In the genomic region with DNA sequence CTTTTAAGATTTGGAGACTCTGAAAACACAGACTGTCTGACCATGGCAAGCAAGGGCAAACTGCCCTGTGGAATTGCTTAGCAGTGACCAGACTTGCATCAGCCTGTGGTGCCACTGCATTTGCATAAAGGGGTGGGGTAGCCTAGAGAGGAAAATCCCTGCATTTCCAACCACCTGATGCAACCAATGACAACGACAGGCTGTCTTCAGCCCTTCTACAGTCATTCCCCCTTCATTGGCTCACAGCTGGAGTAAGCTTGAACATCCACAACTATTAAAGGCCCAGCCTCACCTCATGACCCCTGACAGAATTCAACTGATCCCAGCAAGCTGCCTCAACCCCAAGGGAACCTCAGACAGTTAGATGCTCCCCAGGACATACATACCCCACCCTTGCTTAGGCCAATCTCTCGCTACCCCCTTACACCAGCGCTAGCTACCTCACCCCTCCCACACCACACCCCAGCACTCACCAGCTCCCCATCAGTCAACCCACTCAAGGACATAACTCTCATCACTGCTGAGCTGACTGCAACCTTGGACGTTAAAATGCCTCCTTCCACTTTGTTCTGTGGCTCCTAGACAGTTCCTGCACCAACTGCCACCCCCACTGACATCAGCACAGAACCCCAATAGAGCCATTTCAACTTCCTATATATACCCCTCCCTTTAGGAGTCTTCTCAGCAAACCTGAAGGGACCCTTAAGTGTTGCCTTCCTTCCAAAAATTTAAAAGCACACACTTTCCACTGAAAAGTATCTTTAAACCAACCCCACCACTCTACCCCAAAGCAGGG, we compare ENCODE assay signal across 8 mouse cellular contexts. TPM values are rescaled to one million over a fixed set of nuclear protein-coding genes. Genes with fewer than 3 reads are reported as not detected.
A peak's percentile ranks its signal among the peaks of the same experiment; 100 is the strongest.
DNase-seq lines count a peak whose midpoint lies in the region; ATAC-seq and TF ChIP-seq lines count a peak whose summit lies in the region.

No protein-coding gene starts in this region.

- H3K36me3 ChIP-seq in thymus, adult 2 months (ENCODE audit: control insufficient read depth, insufficient read depth, low read length) = peaks cover 37% of the 10 kb centered on the region
- H3K36me3 ChIP-seq in embryonic facial prominence, embryonic 11.5 days (replicated peaks; ENCODE audit: control insufficient read depth, insufficient read depth, low read depth, low read length) = peaks cover 16% of the 10 kb centered on the region

- no peak overlapping the region for H3K27ac ChIP-seq in thymus, adult 2 months (ENCODE audit: control insufficient read depth, insufficient read depth, low read length)
- no peak overlapping the region for H3K27ac ChIP-seq in embryonic facial prominence, embryonic 11.5 days (replicated peaks; ENCODE audit: low read depth, low read length)

- DNase-seq in thymus, adult 2 months = no peak
- no peak for DNase-seq in thymus, postnatal 36 days
- no peak for DNase-seq in embryonic facial prominence, embryonic 11.5 days (ENCODE audit: low spot score)
- peak; percentile 60 for DNase-seq in lung, postnatal 36 days
- no peak for DNase-seq in T-cell, adult 2 months (ENCODE audit: low spot score)
- no peak for DNase-seq in right cerebral cortex, postnatal 36 days (ENCODE audit: low spot score in 2 of 2)
- no peak for DNase-seq in thymus, postnatal 10 days (ENCODE audit: low spot score in 2 of 2)

- peak overlapping the region; percentile 94 for H3K4me2 ChIP-seq in embryonic facial prominence, embryonic 11.5 days (ENCODE audit: low read depth, low read length)

- ATAC-seq in embryonic facial prominence, embryonic 11.5 days (replicated peaks; ENCODE audit: insufficient number of reproducible peaks, low FRiP score, low TSS enrichment, low read depth) = no peak
- peak; percentile 27 for ATAC-seq in inflammation-experienced regulatory T-cells, adult 6 months

- peak overlapping the region; percentile 52 for H3K9ac ChIP-seq in embryonic facial prominence, embryonic 11.5 days (replicated peaks; ENCODE audit: low read length)

- H3K27me3 ChIP-seq in thymus, adult 2 months (ENCODE audit: control insufficient read depth, insufficient read depth, low read length) = no peaks in the 10 kb centered on the region
- H3K27me3 ChIP-seq in embryonic facial prominence, embryonic 11.5 days (ENCODE audit: control insufficient read depth, insufficient read depth, low read length) = no peaks in the 10 kb centered on the region

- TF ChIP-seq CTCF in thymus, adult 2 months (IDR thresholded peaks at IDR 0.05; ENCODE audit: borderline replicate concordance, control insufficient read depth, extremely low read depth, insufficient read depth, low read length, poor library complexity) = no peak

- WGBS in thymus, adult 2 months = 55% methylated on average over 4 of the region's 4 CpGs
- WGBS in embryonic facial prominence, embryonic 11.5 days = 37% methylated on average over 4 of the region's 4 CpGs

- H3K4me1 ChIP-seq in thymus, adult 2 months (replicated peaks; ENCODE audit: control insufficient read depth, insufficient read depth, low read length) = peaks cover 17% of the 10 kb centered on the region
- H3K4me1 ChIP-seq in embryonic facial prominence, embryonic 11.5 days (ENCODE audit: control insufficient read depth, insufficient read depth, low read length) = peaks cover 23% of the 10 kb centered on the region

- H3K4me3 ChIP-seq in thymus, adult 2 months (ENCODE audit: control insufficient read depth, insufficient read depth, low read length) = peak overlapping the region; percentile 43
- H3K4me3 ChIP-seq in embryonic facial prominence, embryonic 11.5 days (ENCODE audit: low read depth, low read length) = peak overlapping the region; percentile 46

- H3K9me3 ChIP-seq in embryonic facial prominence, embryonic 11.5 days (replicated peaks; ENCODE audit: control insufficient read depth, low read length) = no peaks in the 10 kb centered on the region

- TF ChIP-seq POLR2A in thymus, adult 2 months (IDR thresholded peaks at IDR 0.05; ENCODE audit: control insufficient read depth, extremely low read depth, insufficient read depth, low read length, poor library complexity) = no peak

RNA-seq across cellular contexts. Expression of a gene that starts 6.9 kb away (rescaled TPM):
- 136 and 170 TPM in 2 replicates for polyA plus RNA-seq in thymus, adult 2 months (2012; rRNA removed)
- polyA plus RNA-seq in embryonic facial prominence, embryonic 11.5 days (2014; fragmentation: Nextera tagmentation; extraction: Ambion mirVana) = 30.3 and 32.5 TPM in 2 replicates
- polyA plus RNA-seq in inflammation-experienced regulatory T-cells, adult 6 months (2017; shearing (Covaris generic)) = 10 to 100 TPM; 17.8 to 21.4 (median 20.7) TPM

RNA-seq across cellular contexts. Expression of a gene that starts 26.8 kb away (rescaled TPM):
- 24.5 and 25.3 TPM in 2 replicates for polyA plus RNA-seq in thymus, adult 2 months (2012; rRNA removed)
- 61.1 and 61.2 TPM in 2 replicates for polyA plus RNA-seq in embryonic facial prominence, embryonic 11.5 days (2014; fragmentation: Nextera tagmentation; extraction: Ambion mirVana)
- polyA plus RNA-seq in inflammation-experienced regulatory T-cells, adult 6 months (2017; shearing (Covaris generic)) = not detected

RNA-seq across cellular contexts. Expression of a gene that starts 33.9 kb away (rescaled TPM):
- 52.3 and 61.2 TPM in 2 replicates for polyA plus RNA-seq in thymus, adult 2 months (2012; rRNA removed)
- polyA plus RNA-seq in embryonic facial prominence, embryonic 11.5 days (2014; fragmentation: Nextera tagmentation; extraction: Ambion mirVana) = 160 and 179 TPM in 2 replicates
- polyA plus RNA-seq in inflammation-experienced regulatory T-cells, adult 6 months (2017; shearing (Covaris generic)) = 10 to 100 TPM; 52.0 to 73.0 (median 54.7) TPM

RNA-seq across cellular contexts. Expression of a gene that starts 45.5 kb away (rescaled TPM):
- 25.0 and 26.2 TPM in 2 replicates for polyA plus RNA-seq in thymus, adult 2 months (2012; rRNA removed)
- 9.8 and 10.4 TPM in 2 replicates for polyA plus RNA-seq in embryonic facial prominence, embryonic 11.5 days (2014; fragmentation: Nextera tagmentation; extraction: Ambion mirVana)
- polyA plus RNA-seq in inflammation-experienced regulatory T-cells, adult 6 months (2017; shearing (Covaris generic)) = 10 to 100 TPM; 21.7 to 24.6 (median 23.0) TPM

Comparison
In these comparisons a context has a peak if more than half of its experiments do, and no peak if none do; other contexts are left out.
1. RNA of a gene that starts 26.8 kb away (polyA plus RNA-seq): 61.1 to 61.2 TPM in embryonic facial prominence, embryonic 11.5 days and 24.5 to 25.3 TPM in thymus, adult 2 months; not detected in inflammation-experienced regulatory T-cells, adult 6 months; every median in the first group is over 10 times any median in the second.